Mouse (Mus musculus) hindbrain, postnatal 0 days (tissue): Measurements from ENCODE around the gene Prr13. TPM values are rescaled to one million over a fixed set of nuclear protein-coding genes. Genes with fewer than 3 reads are reported as not detected.

Source experiments
- ATAC-seq: fragments of 200-750 bp; cut with Nextera tagmentation; 2 replicates; pipeline ENCODE4 v1.8.0; 2017; ENCODE audit warnings: mild to moderate bottlenecking, moderate TSS enrichment, moderate library complexity
- DNase-seq: peaks from one replicate; pipeline ENCODE4 v3.0.0-alpha.2; 2015; ENCODE audit warnings: low spot score
- H3K27ac ChIP-seq: fragments of 300-500 bp; sonication (generic); 2 replicates; pipeline ENCODE4 v1.5.1; 2014; ENCODE audit warnings: mild to moderate bottlenecking
- H3K27me3 ChIP-seq: fragments of 300-500 bp; sonication (generic); 2 replicates; pipeline ENCODE4 v1.6.1; 2014; ENCODE audit warnings: low read length, mixed read lengths; ENCODE audit not compliant: insufficient read depth
- H3K36me3 ChIP-seq: fragments of 300-500 bp; sonication (generic); 2 replicates; pipeline ENCODE4 v1.6.1; 2014; ENCODE audit warnings: low read length, mixed read lengths; ENCODE audit not compliant: insufficient read depth
- H3K4me1 ChIP-seq: fragments of 300-500 bp; sonication (generic); 2 replicates; pipeline ENCODE4 v1.6.1; 2014; ENCODE audit warnings: antibody characterized with exemption, low read length, mixed read lengths; ENCODE audit not compliant: insufficient read depth
- H3K4me2 ChIP-seq: fragments of 300-500 bp; sonication (generic); 2 replicates; pipeline ENCODE4 v1.6.1; 2014; ENCODE audit warnings: low read depth, mild to moderate bottlenecking, low read length, moderate library complexity, mixed read lengths
- H3K4me3 ChIP-seq: fragments of 300-500 bp; sonication (generic); 2 replicates; pipeline ENCODE4 v1.5.1; 2014; ENCODE audit warnings: low read length
- H3K9ac ChIP-seq: fragments of 300-500 bp; sonication (generic); replicated peaks from 2 replicates; pipeline ENCODE4 v1.6.1; 2014; ENCODE audit warnings: mild to moderate bottlenecking, low read length, moderate library complexity, mixed read lengths
- H3K9me3 ChIP-seq: fragments of 300-500 bp; sonication (generic); 2 replicates; pipeline ENCODE4 v1.6.1; 2016; ENCODE audit warnings: low read length, mixed read lengths
- CTCF ChIP-seq: IDR thresholded peaks from 2 replicates; pipeline ENCODE4 v1.5.1; 2016; ENCODE audit warnings: antibody characterized with exemption, control low read depth, low read depth
- WGBS: fragments of 180-500 bp; shearing (Covaris S2); extraction: QIAGEN DNeasy Blood & Tissue Kit; methylation state at CpG from one replicate; pipeline ENCODE4 v1.1.7; 2014; 5-methylcytosine and 5-hydroxymethylcytosine counted together
- polyA plus RNA-seq: library from polyadenylated mRNA; unstranded; fragments of >200 nt; fragmentation: Nextera tagmentation; extraction: Ambion mirVana; gene quantifications from 2 replicates; pipeline ENCODE4 v1.2.1, GENCODE M21; 2015
- total RNA-seq: library from RNA; depleted of rRNA; stranded (reverse); fragments of >200 nt; gene quantifications from 2 replicates; pipeline ENCODE4 v1.2.3, GENCODE M21; 2014

The Prr13 gene
- total and polyA plus RNA-seq, 2 experiments from 2014 or later = 28.0 to 90.4 TPM

- no peak for TF ChIP-seq CTCF
- WGBS = 94% methylated on average over 1 of the region's 1 CpGs
Measured at GRCm38 (mm10) chr15:102503447-102503846, 44.6 kb downstream of the Prr13 start, which contains the start of gene Gm10337. Gm10337 (plus strand) TSS chr15:102503722.

GRCm38 (mm10) chr15:102503924-102504782 is 45.3 kb downstream of the Prr13 start:
- H3K27me3 ChIP-seq = no peaks in the 10 kb centered on the region
- TF ChIP-seq CTCF = no peak
- H3K9ac ChIP-seq = no peak overlapping the region
- peaks cover 71% of the 10 kb centered on the region for H3K36me3 ChIP-seq
- H3K27ac ChIP-seq = no peak overlapping the region
- 91% methylated on average over 9 of the region's 9 CpGs for WGBS
- H3K9me3 ChIP-seq = no peaks in the 10 kb centered on the region
- no peak overlapping the region for H3K4me3 ChIP-seq
- DNase-seq = no peak
- H3K4me1 ChIP-seq = peaks cover 3% of the 10 kb centered on the region; the same call in 1 of the 2 replicates
- no peak for ATAC-seq
- no peak overlapping the region for H3K4me2 ChIP-seq

More at GRCm38 (mm10) chr15:102503447-102503846, 44.6 kb downstream of the Prr13 start, which contains the start of gene Gm10337:
- Histone ChIP-seq H3K9me3 (no peaks in the 10 kb centered on the region), H3K4me2 (no peak within 1 kb of the TSS), H3K4me3 (no peak within 1 kb of the TSS), H3K36me3 (peaks cover 76% of the 10 kb centered on the region), H3K27ac (no peak within 1 kb of the TSS), H3K27me3 (no peaks in the 10 kb centered on the region), H3K9ac (no peak within 1 kb of the TSS), H3K4me1 (no peaks in the 10 kb centered on the region)
- DNase-seq (no peak), ATAC-seq (no peak)

- WGBS = 78% methylated on average over 12 of the region's 12 CpGs
- no peak overlapping the region for H3K27ac ChIP-seq
- TF ChIP-seq CTCF = no peak; the same call in 1 of the 2 replicates
- H3K4me3 ChIP-seq = no peak overlapping the region
- H3K9ac ChIP-seq = no peak overlapping the region
- H3K27me3 ChIP-seq = no peaks in the 10 kb centered on the region
- H3K9me3 ChIP-seq = no peaks in the 10 kb centered on the region
- no peak overlapping the region for H3K4me2 ChIP-seq
- ATAC-seq (no peak), DNase-seq (no peak)
- H3K36me3 ChIP-seq = peaks cover 61% of the 10 kb centered on the region
- peaks cover 13% of the 10 kb centered on the region; the same call in 1 of the 2 replicates for H3K4me1 ChIP-seq
Measured at GRCm38 (mm10) chr15:102505073-102505769, 46.4 kb downstream of the Prr13 start.

GRCm38 (mm10) chr15:102505770-102506463 is 47.1 kb downstream of the Prr13 start:
- 87% methylated on average over 9 of the region's 9 CpGs for WGBS
- H3K36me3 ChIP-seq = peaks cover 54% of the 10 kb centered on the region

GRCm38 (mm10) chr15:102506464-102506830 is 47.6 kb downstream of the Prr13 start:
- Histone ChIP-seq H3K4me1 (peaks cover 22% of the 10 kb centered on the region), H3K27ac (0 out of 2 replicates have a peak overlapping the region, but pooled peaks have one; percentile 4), H3K9me3 (no peaks in the 10 kb centered on the region), H3K4me3 (no peak overlapping the region), H3K36me3 (peaks cover 48% of the 10 kb centered on the region), H3K4me2 (no peak overlapping the region), H3K9ac (no peak overlapping the region), H3K27me3 (no peaks in the 10 kb centered on the region)
- WGBS = 56% methylated on average over 2 of the region's 2 CpGs
- DNase-seq (no peak), ATAC-seq (no peak)
- TF ChIP-seq CTCF = no peak

More at GRCm38 (mm10) chr15:102505770-102506463, 47.1 kb downstream of the Prr13 start:
- peaks cover 17% of the 10 kb centered on the region for H3K4me1 ChIP-seq
- TF ChIP-seq CTCF = no peak
- H3K9ac ChIP-seq = no peak overlapping the region
- 0 out of 2 replicates have a peak overlapping the region, but pooled peaks have one; percentile 4 for H3K27ac ChIP-seq
- DNase-seq (no peak), ATAC-seq (no peak)
- no peak overlapping the region for H3K4me2 ChIP-seq
- H3K9me3 ChIP-seq = no peaks in the 10 kb centered on the region
- no peaks in the 10 kb centered on the region for H3K27me3 ChIP-seq
- H3K4me3 ChIP-seq = no peak overlapping the region

- Histone ChIP-seq H3K27me3 (no peaks in the 10 kb centered on the region), H3K4me2 (no peak overlapping the region), H3K9me3 (no peaks in the 10 kb centered on the region), H3K4me3 (no peak overlapping the region), H3K4me1 (peaks cover 27% of the 10 kb centered on the region), H3K9ac (no peak overlapping the region), H3K27ac (no peak overlapping the region), H3K36me3 (peaks cover 44% of the 10 kb centered on the region)
- DNase-seq (no peak), ATAC-seq (no peak)
- 81% methylated on average over 1 of the region's 1 CpGs for WGBS
- no peak for TF ChIP-seq CTCF
Measured at GRCm38 (mm10) chr15:102506864-102507263, 48.0 kb downstream of the Prr13 start.
